Mouse (Mus musculus) naive thymus-derived CD4-positive, alpha-beta T cell, adult 2 months (primary cell): ENCODE results near the gene B3galt4.
A peak's percentile ranks its signal among the peaks of the same experiment; 100 is the strongest.
"Not testable (repeated sequence)": the region's sequence is repeated elsewhere in the genome, so short reads cannot be mapped to it uniquely, and the experiment has no call there.

Experiments used
- DNase-seq: peaks from one replicate; pipeline ENCODE4 v3.0.0-alpha.2; 2011; ENCODE audit warnings: low read depth

B3galt4 gene

GRCm38 (mm10) chr17:33903911-33904651 is 47.2 kb downstream of the B3galt4 start:
- DNase-seq: not testable (repeated sequence)

- DNase-seq: peak; percentile 66
Measured at GRCm38 (mm10) chr17:33902491-33902890, 48.8 kb downstream of the B3galt4 start.

- peak; percentile 42 for DNase-seq
Measured at GRCm38 (mm10) chr17:33902079-33902478, 49.2 kb downstream of the B3galt4 start.

DNA sequence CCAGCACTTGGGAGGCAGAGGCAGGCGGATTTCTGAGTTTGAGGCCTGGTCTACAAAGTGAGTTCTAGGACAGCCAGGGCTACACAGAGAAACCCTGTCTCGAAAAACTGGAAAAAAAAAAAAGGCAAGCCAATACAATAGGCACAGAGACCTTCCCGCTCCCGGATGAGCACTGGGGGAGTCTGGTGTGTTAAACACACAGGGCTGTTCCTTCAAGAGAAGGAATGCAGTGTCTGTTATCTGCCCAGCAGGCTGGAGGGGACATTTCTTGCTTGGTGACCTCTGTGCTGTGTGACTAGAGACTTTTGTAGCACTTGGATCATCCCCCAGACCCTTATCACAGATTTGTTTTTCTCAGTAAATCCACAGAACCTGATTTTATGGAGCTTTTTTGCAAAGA is 49.6 kb downstream of the B3galt4 start:
- no peak for DNase-seq

DNA sequence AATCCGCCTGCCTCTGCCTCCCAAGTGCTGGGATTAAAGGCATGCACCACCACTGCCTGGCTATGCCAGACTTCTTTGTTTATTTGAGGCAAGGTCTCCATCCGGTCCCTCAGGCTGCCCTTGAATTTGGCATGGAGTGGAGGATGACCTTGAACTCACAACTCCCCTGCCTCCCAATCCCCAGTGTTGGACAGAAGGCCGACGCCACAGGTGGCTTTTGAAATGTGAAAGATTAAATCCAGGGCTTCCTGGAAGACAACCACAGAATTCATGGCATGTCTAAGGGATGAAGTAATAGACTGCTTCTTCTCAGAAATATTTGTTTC is 50.3 kb downstream of the B3galt4 start:
- DNase-seq: no peak

DNA sequence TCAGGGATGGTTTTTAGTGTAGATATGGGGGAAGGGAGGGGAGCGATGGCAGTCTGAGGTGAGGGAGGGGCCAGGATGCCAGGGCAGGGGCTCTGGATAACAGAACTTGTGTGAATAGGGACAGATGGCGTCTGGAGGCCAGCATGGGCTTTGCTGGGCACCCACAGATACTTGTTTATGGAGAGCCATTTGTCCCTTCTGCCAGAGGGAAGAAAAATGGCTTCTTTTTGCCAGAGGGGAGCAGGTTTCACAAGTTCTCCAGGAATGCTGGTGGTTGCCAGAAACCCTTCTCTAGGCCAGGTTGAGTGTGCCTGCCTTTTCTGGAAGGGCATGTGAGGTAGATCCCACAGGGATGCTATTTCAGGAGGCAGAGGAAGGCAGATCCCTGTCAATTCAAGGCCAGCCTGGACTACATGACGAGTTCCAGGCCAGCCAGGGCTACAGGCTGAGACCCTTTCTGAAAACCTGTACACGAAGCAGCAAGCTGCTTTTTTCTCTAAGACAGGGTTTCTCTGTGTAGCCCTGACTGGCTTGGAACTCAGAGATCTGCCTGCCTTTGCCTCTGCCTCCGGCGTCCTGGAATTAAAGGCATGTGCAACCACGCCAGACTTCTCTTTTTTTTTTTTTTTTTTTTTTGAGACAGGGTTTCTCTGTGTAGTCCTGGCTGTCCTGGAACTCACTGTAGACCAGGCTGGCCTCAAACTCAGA is 50.9 kb downstream of the B3galt4 start:
- DNase-seq: no peak
